Mouse (Mus musculus): Measurements from ENCODE around the gene Tmem184b. TPM values are rescaled to one million over a fixed set of nuclear protein-coding genes. Genes with fewer than 3 reads are reported as not detected.

Gene Tmem184b
- polyA plus RNA-seq, 1 experiment from 2014 or later: 61.7 TPM

GRCm38 (mm10) chr15:79394842-79395241, 8.5 kb downstream of the Tmem184b start:
- H3K9ac ChIP-seq: no peak overlapping the region
- no peak for ATAC-seq (ENCODE audit: insufficient number of reproducible peaks, insufficient read depth, low FRiP score, low TSS enrichment)
- peaks cover 10% of the 10 kb centered on the region; the same call in 1 of the 2 replicates for H3K36me3 ChIP-seq
- no peak overlapping the region for H3K27ac ChIP-seq
- H3K4me1 ChIP-seq: peaks cover 39% of the 10 kb centered on the region
- H3K4me2 ChIP-seq (replicated peaks): no peak overlapping the region
- H3K9me3 ChIP-seq: no peaks in the 10 kb centered on the region
- 70% methylated on average over 4 of the region's 4 CpGs for WGBS
- H3K4me3 ChIP-seq: no peak overlapping the region
- no peaks in the 10 kb centered on the region for H3K27me3 ChIP-seq

- WGBS: 74% methylated on average over 6 of the region's 6 CpGs
- H3K4me3 ChIP-seq: no peak overlapping the region
- no peak overlapping the region for H3K4me2 ChIP-seq (replicated peaks)
- H3K9ac ChIP-seq: no peak overlapping the region
- H3K27ac ChIP-seq: no peak overlapping the region
- H3K36me3 ChIP-seq: peaks cover 10% of the 10 kb centered on the region; the same call in 1 of the 2 replicates
- no peaks in the 10 kb centered on the region for H3K27me3 ChIP-seq
- no peaks in the 10 kb centered on the region for H3K9me3 ChIP-seq
- no peak for ATAC-seq (ENCODE audit: insufficient number of reproducible peaks, insufficient read depth, low FRiP score, low TSS enrichment)
- peaks cover 44% of the 10 kb centered on the region for H3K4me1 ChIP-seq
Measured at GRCm38 (mm10) chr15:79393101-79393500, 10.3 kb downstream of the Tmem184b start.

- no peak overlapping the region for H3K9ac ChIP-seq
- H3K27ac ChIP-seq: no peak overlapping the region
- no peak for ATAC-seq (ENCODE audit: insufficient number of reproducible peaks, insufficient read depth, low FRiP score, low TSS enrichment)
- no peak overlapping the region for H3K4me2 ChIP-seq (replicated peaks)
- no peaks in the 10 kb centered on the region for H3K27me3 ChIP-seq
- no peak overlapping the region for H3K4me3 ChIP-seq
- H3K36me3 ChIP-seq: peaks cover 8% of the 10 kb centered on the region; the same call in 1 of the 2 replicates
- no peaks in the 10 kb centered on the region for H3K9me3 ChIP-seq
- 82% methylated on average over 5 of the region's 5 CpGs for WGBS
- peaks cover 46% of the 10 kb centered on the region for H3K4me1 ChIP-seq
Measured at GRCm38 (mm10) chr15:79392527-79392926, 10.8 kb downstream of the Tmem184b start.

GRCm38 (mm10) chr15:79391447-79392093, 11.8 kb downstream of the Tmem184b start:
- Histone ChIP-seq H3K27me3 (no peaks in the 10 kb centered on the region), H3K4me3 (no peak overlapping the region), H3K9ac (no peak overlapping the region), H3K36me3 (0 out of 2 replicates have a peak, but pooled peaks cover 4% of the 10 kb centered on the region), H3K4me1 (peaks cover 46% of the 10 kb centered on the region), H3K9me3 (no peaks in the 10 kb centered on the region), H3K4me2 (replicated peaks) (no peak overlapping the region), H3K27ac (0 out of 2 replicates have a peak overlapping the region, but pooled peaks have one; percentile 38)
- 45% methylated on average over 7 of the region's 7 CpGs for WGBS
- ATAC-seq (ENCODE audit: insufficient number of reproducible peaks, insufficient read depth, low FRiP score, low TSS enrichment): no peak

GRCm38 (mm10) chr15:79390434-79390833, 12.9 kb downstream of the Tmem184b start:
- Histone ChIP-seq H3K4me1 (peaks cover 45% of the 10 kb centered on the region), H3K36me3 (0 out of 2 replicates have a peak, but pooled peaks cover 4% of the 10 kb centered on the region)

GRCm38 (mm10) chr15:79388171-79388570, 15.2 kb downstream of the Tmem184b start:
- Histone ChIP-seq H3K4me1 (peaks cover 30% of the 10 kb centered on the region), H3K36me3 (0 out of 2 replicates have a peak, but pooled peaks cover under 1% of the 10 kb centered on the region), H3K4me2 (replicated peaks) (no peak overlapping the region), H3K9ac (no peak overlapping the region), H3K27me3 (no peaks in the 10 kb centered on the region), H3K4me3 (no peak overlapping the region), H3K27ac (no peak overlapping the region), H3K9me3 (no peaks in the 10 kb centered on the region)
- ATAC-seq (ENCODE audit: insufficient number of reproducible peaks, insufficient read depth, low FRiP score, low TSS enrichment): no peak
- 72% methylated on average over 6 of the region's 6 CpGs for WGBS

More at GRCm38 (mm10) chr15:79390434-79390833, 12.9 kb downstream of the Tmem184b start:
- no peak overlapping the region for H3K27ac ChIP-seq
- H3K4me2 ChIP-seq (replicated peaks): no peak overlapping the region
- H3K9ac ChIP-seq: no peak overlapping the region
- 0 out of 2 replicates have a peak, but pooled peaks have one; percentile 18 for ATAC-seq (ENCODE audit: insufficient number of reproducible peaks, insufficient read depth, low FRiP score, low TSS enrichment)
- no peak overlapping the region for H3K4me3 ChIP-seq
- H3K27me3 ChIP-seq: no peaks in the 10 kb centered on the region
- H3K9me3 ChIP-seq: no peaks in the 10 kb centered on the region
- 80% methylated on average over 6 of the region's 6 CpGs for WGBS

- no peaks in the 10 kb centered on the region for H3K27me3 ChIP-seq
- H3K36me3 ChIP-seq: no peaks in the 10 kb centered on the region
- peaks cover 26% of the 10 kb centered on the region for H3K4me1 ChIP-seq
- H3K9ac ChIP-seq: no peak overlapping the region
- H3K9me3 ChIP-seq: no peaks in the 10 kb centered on the region
- H3K4me3 ChIP-seq: no peak overlapping the region
- H3K4me2 ChIP-seq (replicated peaks): no peak overlapping the region
- 81% methylated on average over 7 of the region's 7 CpGs for WGBS
- no peak for ATAC-seq (ENCODE audit: insufficient number of reproducible peaks, insufficient read depth, low FRiP score, low TSS enrichment)
- H3K27ac ChIP-seq: no peak overlapping the region
Measured at GRCm38 (mm10) chr15:79387611-79388010, 15.8 kb downstream of the Tmem184b start.

GRCm38 (mm10) chr15:79387081-79387480, 16.3 kb downstream of the Tmem184b start:
- no peaks in the 10 kb centered on the region for H3K9me3 ChIP-seq
- 76% methylated on average over 6 of the region's 6 CpGs for WGBS
- H3K27ac ChIP-seq: no peak overlapping the region
- no peak overlapping the region for H3K9ac ChIP-seq
- no peak overlapping the region for H3K4me2 ChIP-seq (replicated peaks)
- no peak for ATAC-seq (ENCODE audit: insufficient number of reproducible peaks, insufficient read depth, low FRiP score, low TSS enrichment)
- H3K4me1 ChIP-seq: peaks cover 21% of the 10 kb centered on the region
- H3K36me3 ChIP-seq: no peaks in the 10 kb centered on the region
- no peak overlapping the region for H3K4me3 ChIP-seq
- no peaks in the 10 kb centered on the region for H3K27me3 ChIP-seq

- Histone ChIP-seq H3K36me3 (peaks cover 19% of the 10 kb centered on the region), H3K9ac (no peak overlapping the region), H3K27me3 (no peaks in the 10 kb centered on the region), H3K9me3 (no peaks in the 10 kb centered on the region), H3K4me3 (no peak overlapping the region), H3K27ac (no peak overlapping the region), H3K4me2 (replicated peaks) (no peak overlapping the region), H3K4me1 (no peaks in the 10 kb centered on the region; the same call in 1 of the 2 replicates)
- 79% methylated on average over 9 of the region's 9 CpGs for whole genome bisulfite sequencing
- no peak for ATAC-seq (ENCODE audit: insufficient number of reproducible peaks, insufficient read depth, low FRiP score, low TSS enrichment)
Measured at GRCm38 (mm10) chr15:79381644-79382043, 21.7 kb downstream of the Tmem184b start.

- WGBS: 59% methylated on average over 21 of the region's 23 CpGs
- Histone ChIP-seq H3K27me3 (no peaks in the 10 kb centered on the region), H3K4me2 (replicated peaks) (no peak overlapping the region), H3K9me3 (no peaks in the 10 kb centered on the region), H3K4me1 (no peaks in the 10 kb centered on the region; the same call in 1 of the 2 replicates), H3K27ac (no peak overlapping the region), H3K9ac (no peak overlapping the region), H3K4me3 (no peak overlapping the region), H3K36me3 (peaks cover 27% of the 10 kb centered on the region)
- no peak for ATAC-seq (ENCODE audit: insufficient number of reproducible peaks, insufficient read depth, low FRiP score, low TSS enrichment)
Measured at GRCm38 (mm10) chr15:79380468-79381444, 22.6 kb downstream of the Tmem184b start.

- no peak for ATAC-seq (ENCODE audit: insufficient number of reproducible peaks, insufficient read depth, low FRiP score, low TSS enrichment)
Measured at GRCm38 (mm10) chr15:79379658-79380057, 23.7 kb downstream of the Tmem184b start.

More at GRCm38 (mm10) chr15:79379658-79380057, 23.7 kb downstream of the Tmem184b start:
- no peak overlapping the region for H3K9ac ChIP-seq
- no peak overlapping the region for H3K27ac ChIP-seq
- no peaks in the 10 kb centered on the region for H3K9me3 ChIP-seq
- no peak overlapping the region for H3K4me3 ChIP-seq
- no peaks in the 10 kb centered on the region; the same call in 1 of the 2 replicates for H3K4me1 ChIP-seq
- H3K36me3 ChIP-seq: peaks cover 32% of the 10 kb centered on the region
- WGBS: 84% methylated on average over 7 of the region's 7 CpGs
- H3K4me2 ChIP-seq (replicated peaks): no peak overlapping the region
- no peaks in the 10 kb centered on the region for H3K27me3 ChIP-seq

Data from embryonic facial prominence, embryonic 12.5 days (tissue).